Mouse (Mus musculus) stomach, postnatal 0 days (tissue): ENCODE measurements around the gene Acsm4.

Experiments used
- CTCF ChIP-seq: IDR thresholded peaks from 2 replicates; pipeline ENCODE4 v1.5.1; 2016; ENCODE audit warnings: antibody characterized with exemption, low read depth, mild to moderate bottlenecking, moderate library complexity
- EP300 ChIP-seq: optimal IDR thresholded peaks from 2 replicates; pipeline ENCODE3; 2016; ENCODE audit warnings: antibody characterized with exemption

DNA sequence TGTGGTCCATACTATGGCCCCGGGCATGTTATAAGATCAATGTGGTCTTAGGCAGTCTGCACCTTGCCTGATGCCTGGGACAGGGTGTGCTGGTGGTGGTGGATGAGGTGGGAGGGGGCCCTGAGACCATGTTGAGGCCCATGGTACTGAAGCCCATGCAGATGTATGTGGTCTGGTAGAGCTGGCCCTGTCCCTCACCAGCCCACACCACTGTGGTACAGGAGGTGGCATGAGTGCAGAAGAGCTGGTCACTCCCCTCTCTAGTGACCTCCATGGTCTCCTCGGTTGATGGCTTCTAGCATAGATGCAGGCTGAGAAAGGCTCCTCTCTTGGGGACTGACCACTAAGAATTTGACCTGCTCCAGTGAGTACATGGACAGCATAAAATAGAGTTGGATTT is 49.1 kb downstream of the Acsm4 start:
- TF ChIP-seq CTCF (no peak), EP300 (no peak)
